Mouse (Mus musculus) liver, adult 2 months (tissue): ENCODE data around the gene Hpse2. TPM values are rescaled to one million over a fixed set of nuclear protein-coding genes. Genes with fewer than 3 reads are reported as not detected.

ENCODE experiments used
- DNase-seq: peaks from one replicate; pipeline ENCODE4 v3.0.0-alpha.2; 2011; ENCODE audit warnings: low read depth, low spot score; ENCODE audit errors: extremely low read depth
- H3K27ac ChIP-seq: fragments of 200-500 bp; replicated peaks from 2 replicates; pipeline ENCODE4 v1.5.1; 2012; ENCODE audit warnings: low read depth, mild to moderate bottlenecking, control low read depth, inconsistent platforms, low read length; ENCODE audit not compliant: insufficient read depth
- H3K27me3 ChIP-seq: fragments of 200-500 bp; 2 replicates; pipeline ENCODE4 v1.6.1; 2012; ENCODE audit warnings: mild to moderate bottlenecking, moderate library complexity, low read length, inconsistent platforms; ENCODE audit not compliant: control insufficient read depth, insufficient read depth
- H3K36me3 ChIP-seq: fragments of 200-500 bp; 2 replicates; pipeline ENCODE4 v1.6.1; 2012; ENCODE audit warnings: low read length, inconsistent platforms; ENCODE audit not compliant: control insufficient read depth, insufficient read depth
- H3K4me1 ChIP-seq: fragments of 200-500 bp; 2 replicates; pipeline ENCODE4 v1.6.1; 2011; ENCODE audit warnings: low read length; ENCODE audit not compliant: control insufficient read depth, insufficient read depth
- H3K4me3 ChIP-seq: fragments of 200-500 bp; 2 replicates; pipeline ENCODE4 v1.5.1; 2011; ENCODE audit warnings: low read depth, mild to moderate bottlenecking, control low read depth, low read length, moderate library complexity; ENCODE audit not compliant: insufficient read depth
- H3K79me2 ChIP-seq: fragments of 200-500 bp; 2 replicates; pipeline ENCODE4 v1.6.1; 2012; ENCODE audit warnings: inconsistent platforms, mild to moderate bottlenecking, low read length, moderate library complexity; ENCODE audit not compliant: control insufficient read depth, insufficient read depth
- H3K9ac ChIP-seq: fragments of 200-500 bp; 2 replicates; pipeline ENCODE4 v1.6.1; 2012; ENCODE audit warnings: low read depth, mild to moderate bottlenecking, control low read depth, inconsistent platforms, low read length
- CTCF ChIP-seq: fragments of 200-500 bp; IDR thresholded peaks from 2 replicates; pipeline ENCODE4 v1.5.1; 2011; ENCODE audit warnings: low read depth, low read length, control low read depth
- POLR2A ChIP-seq: fragments of 200-500 bp; IDR thresholded peaks from 2 replicates; pipeline ENCODE4 v1.6.1; 2011; ENCODE audit warnings: low read length, control low read depth; ENCODE audit not compliant: insufficient read depth; ENCODE audit errors: extremely low read depth
- WGBS: fragments of 180-500 bp; shearing (Covaris S2); methylation state at CpG from one replicate; pipeline ENCODE4 v1.1.7; 2018; 5-methylcytosine and 5-hydroxymethylcytosine counted together
- polyA plus RNA-seq: library from polyadenylated mRNA; depleted of rRNA; stranded (reverse); fragments of >200 nt; gene quantifications from 2 replicates; pipeline ENCODE4 v1.2.3, GENCODE M21; 2012
- total RNA-seq: library from RNA; depleted of rRNA; stranded (reverse); fragments of >200 nt; gene quantifications from 2 replicates; pipeline ENCODE4 v1.2.3, GENCODE M21; 2014

Gene Hpse2
- total and polyA plus RNA-seq, 2 experiments = not detected

DNA sequence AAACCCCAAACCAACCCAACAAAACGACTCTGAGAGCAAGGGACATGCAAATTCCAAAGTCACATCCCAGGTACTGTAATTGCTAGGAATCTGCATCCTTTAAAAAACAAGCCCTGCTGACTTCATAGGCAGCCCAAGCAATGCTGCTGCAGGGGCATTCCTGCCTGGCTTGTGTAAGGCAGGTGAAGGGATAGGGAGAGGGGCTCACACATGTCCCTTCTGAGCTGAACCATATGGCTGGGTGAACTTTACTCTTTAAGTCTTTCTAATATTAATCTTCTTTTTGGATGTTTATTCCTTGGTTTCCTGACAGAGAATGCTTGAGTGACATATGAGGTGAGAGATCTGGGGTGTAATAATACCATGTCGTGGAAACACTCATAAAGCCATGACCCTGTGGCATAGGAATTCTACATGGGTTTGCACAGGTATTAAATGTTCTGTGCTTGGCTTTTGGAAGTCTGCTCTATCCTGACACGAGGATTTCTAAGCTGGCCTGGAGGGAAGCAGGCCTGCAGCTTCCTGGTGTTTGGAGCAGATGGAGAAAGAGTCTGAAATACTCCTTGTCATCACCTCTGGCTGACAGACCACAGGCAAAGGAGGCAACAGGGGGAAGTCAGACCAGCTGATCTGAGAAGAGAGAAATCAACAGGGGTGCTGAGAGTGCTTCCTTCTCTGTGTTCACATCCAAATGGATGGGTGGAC lies 519.0 kb downstream of the Hpse2 start:
- peak; percentile 3 for DNase-seq
- H3K4me3 ChIP-seq = no peak overlapping the region
- no peaks in the 10 kb centered on the region for H3K79me2 ChIP-seq
- H3K36me3 ChIP-seq = no peaks in the 10 kb centered on the region
- no peaks in the 10 kb centered on the region for H3K27me3 ChIP-seq
- 59% methylated on average over 3 of the region's 3 CpGs for WGBS
- no peak overlapping the region for H3K9ac ChIP-seq
- H3K4me1 ChIP-seq = no peaks in the 10 kb centered on the region
- TF ChIP-seq POLR2A (no peak), CTCF (no peak)
- H3K27ac ChIP-seq = no peak overlapping the region

- WGBS = 44% methylated on average over 3 of the region's 3 CpGs
- TF ChIP-seq CTCF = no peak
- no peak for TF ChIP-seq POLR2A
- H3K4me1 ChIP-seq = no peaks in the 10 kb centered on the region; the same call in 1 of the 2 replicates
Observed at GRCm38 (mm10) chr19:42863013-42863412, 525.1 kb downstream of the Hpse2 start.

DNA sequence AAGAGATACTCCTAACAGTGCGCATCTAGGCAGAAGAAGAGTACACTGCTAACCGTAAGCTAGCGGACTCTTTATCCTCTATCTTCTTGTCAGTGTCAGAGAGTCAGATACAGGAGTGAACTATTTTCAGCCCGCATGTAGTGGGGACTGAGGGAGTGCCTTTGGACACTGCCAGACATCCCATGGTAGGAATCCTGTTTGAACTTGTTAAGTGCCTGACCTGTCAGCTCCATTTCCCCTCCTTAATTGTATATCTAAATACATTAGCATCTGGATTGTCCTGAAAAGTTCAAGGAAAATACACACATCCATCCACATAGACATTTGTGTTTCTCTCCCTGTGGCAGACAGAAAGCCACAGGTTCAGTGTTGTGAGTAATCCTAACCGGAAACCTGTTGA lies 531.1 kb downstream of the Hpse2 start:
- Histone ChIP-seq H3K4me1 (no peaks in the 10 kb centered on the region; the same call in 1 of the 2 replicates), H3K4me3 (no peak overlapping the region), H3K79me2 (no peaks in the 10 kb centered on the region), H3K27ac (no peak overlapping the region), H3K9ac (no peak overlapping the region), H3K36me3 (no peaks in the 10 kb centered on the region), H3K27me3 (no peaks in the 10 kb centered on the region)
- 91% methylated on average over 5 of the region's 5 CpGs for WGBS
- no peak for TF ChIP-seq CTCF
- no peak for TF ChIP-seq POLR2A
- DNase-seq = no peak

More at GRCm38 (mm10) chr19:42863013-42863412, 525.1 kb downstream of the Hpse2 start:
- no peaks in the 10 kb centered on the region for H3K36me3 ChIP-seq
- no peaks in the 10 kb centered on the region for H3K79me2 ChIP-seq
- H3K27me3 ChIP-seq = no peaks in the 10 kb centered on the region
- no peak overlapping the region for H3K9ac ChIP-seq
- no peak for DNase-seq
- no peak overlapping the region for H3K27ac ChIP-seq
- no peak overlapping the region for H3K4me3 ChIP-seq

GRCm38 (mm10) chr19:42855649-42856048 lies 532.5 kb downstream of the Hpse2 start:
- no peak overlapping the region for H3K4me3 ChIP-seq
- no peaks in the 10 kb centered on the region; the same call in 1 of the 2 replicates for H3K4me1 ChIP-seq
- H3K9ac ChIP-seq = no peak overlapping the region
- H3K27ac ChIP-seq = no peak overlapping the region
- TF ChIP-seq CTCF (no peak), POLR2A (no peak)
- no peaks in the 10 kb centered on the region for H3K27me3 ChIP-seq
- no peaks in the 10 kb centered on the region for H3K36me3 ChIP-seq
- H3K79me2 ChIP-seq = no peaks in the 10 kb centered on the region
- no peak for DNase-seq
- WGBS = 84% methylated on average over 4 of the region's 4 CpGs

GRCm38 (mm10) chr19:42850444-42850843 lies 537.7 kb downstream of the Hpse2 start:
- H3K79me2 ChIP-seq = no peaks in the 10 kb centered on the region
- H3K4me1 ChIP-seq = no peaks in the 10 kb centered on the region
- H3K27me3 ChIP-seq = no peaks in the 10 kb centered on the region
- H3K27ac ChIP-seq = no peak overlapping the region
- TF ChIP-seq CTCF (no peak), POLR2A (no peak)
- no peak for DNase-seq
- H3K4me3 ChIP-seq = no peak overlapping the region
- WGBS = 82% methylated on average over 5 of the region's 5 CpGs
- H3K36me3 ChIP-seq = no peaks in the 10 kb centered on the region
- no peak overlapping the region for H3K9ac ChIP-seq

DNA sequence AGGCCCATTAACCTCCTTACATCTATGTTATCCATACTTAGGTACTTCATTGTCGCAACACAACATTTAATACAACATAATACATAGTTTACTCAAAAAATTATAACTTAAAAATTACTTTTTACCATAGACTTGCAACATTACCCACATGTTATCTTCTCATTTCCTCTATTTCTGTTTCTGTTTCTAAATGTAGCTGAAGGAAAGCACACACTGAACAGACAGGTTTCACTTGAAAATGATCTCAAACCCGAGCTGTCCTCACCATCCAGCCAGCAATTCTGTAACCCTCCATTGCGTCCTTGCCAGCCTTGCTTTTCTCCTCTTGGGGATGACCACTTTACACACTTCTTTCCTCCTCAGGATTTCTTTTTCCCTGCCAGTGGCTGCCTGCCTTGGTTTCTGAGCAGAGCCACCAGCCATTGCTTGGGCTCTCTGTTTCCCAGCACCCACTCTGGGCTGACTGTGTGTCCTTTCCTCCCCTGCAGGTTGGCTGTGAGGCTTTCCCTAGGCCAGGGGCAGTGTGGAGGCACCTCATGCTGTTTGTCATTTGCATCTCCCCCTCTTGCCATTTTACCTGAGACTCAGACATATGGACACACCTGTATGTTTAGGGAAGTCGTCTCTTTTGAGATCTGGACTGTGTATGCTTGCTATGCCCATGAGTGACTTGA lies 548.4 kb downstream of the Hpse2 start:
- no peak overlapping the region for H3K9ac ChIP-seq
- 70% methylated on average over 4 of the region's 4 CpGs for WGBS
- TF ChIP-seq POLR2A = no peak
- no peak for TF ChIP-seq CTCF
- no peak for DNase-seq
- H3K79me2 ChIP-seq = no peaks in the 10 kb centered on the region
- H3K36me3 ChIP-seq = no peaks in the 10 kb centered on the region
- no peak overlapping the region for H3K4me3 ChIP-seq
- H3K27me3 ChIP-seq = no peaks in the 10 kb centered on the region
- H3K27ac ChIP-seq = no peak overlapping the region
- H3K4me1 ChIP-seq = no peaks in the 10 kb centered on the region
